Mouse (Mus musculus): ENCODE results near the gene Vat1.
"Not testable (repeated sequence)": the region's sequence is repeated elsewhere in the genome, so short reads cannot be mapped to it uniquely, and the experiment has no call there.

Gene Vat1

DNA sequence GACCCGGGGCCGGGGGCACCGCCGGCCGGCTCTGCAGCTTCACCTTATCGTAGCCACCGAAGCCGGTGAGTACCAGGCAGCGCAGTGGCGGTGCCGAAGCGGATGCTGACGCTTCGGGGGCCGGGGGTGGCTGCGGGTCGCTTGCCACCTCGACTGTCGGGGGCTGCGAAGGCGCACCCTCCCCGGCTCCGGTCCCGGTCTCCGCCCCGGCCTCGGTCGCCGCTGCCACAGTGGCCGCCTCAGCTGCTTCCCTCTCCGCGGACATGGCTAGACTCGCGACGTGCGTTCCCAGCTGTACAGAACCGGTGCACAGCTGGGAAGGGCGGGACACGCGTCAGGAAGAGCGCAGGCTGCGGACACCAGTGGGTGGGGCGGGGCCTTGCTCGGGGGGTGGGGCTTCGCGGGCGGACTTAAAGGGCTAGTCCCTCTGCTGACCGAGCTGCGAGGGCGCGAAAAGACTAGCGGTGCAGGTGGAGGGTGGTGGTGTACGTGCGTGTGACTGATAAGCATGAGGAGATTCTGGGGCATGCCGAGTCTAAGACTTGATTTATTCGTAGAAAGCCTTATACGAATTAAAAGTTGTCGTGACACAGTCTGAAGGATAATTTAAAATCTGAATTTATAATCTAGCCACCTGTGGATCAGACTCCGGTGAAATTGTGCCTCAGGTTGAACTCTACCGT, at the start of gene Vat1:
Gene Vat1 (minus strand): TSS at position 362 of the 683 bp plus-strand sequence.
- DNase-seq = peak; percentile 69

DNA sequence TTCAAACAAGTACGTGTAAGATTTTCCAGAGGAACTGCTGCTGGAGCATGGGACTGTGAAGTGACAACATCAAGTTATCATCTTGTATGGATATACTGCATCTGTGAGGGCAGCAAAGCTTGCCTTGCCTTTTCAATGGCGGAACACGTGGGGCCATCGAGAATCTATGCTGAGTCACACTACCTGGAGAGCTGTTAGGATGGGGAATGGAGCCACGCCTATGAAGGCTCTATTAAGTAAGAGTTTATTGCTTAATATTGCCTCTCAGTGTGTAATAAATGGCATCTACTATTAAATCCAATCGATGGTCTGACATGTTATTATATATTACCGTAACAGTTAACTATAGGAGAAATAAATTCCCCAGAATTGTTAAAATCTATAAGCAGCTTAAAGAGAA, 41.1 kb upstream of the Vat1 start:
- DNase-seq = no peak

DNA sequence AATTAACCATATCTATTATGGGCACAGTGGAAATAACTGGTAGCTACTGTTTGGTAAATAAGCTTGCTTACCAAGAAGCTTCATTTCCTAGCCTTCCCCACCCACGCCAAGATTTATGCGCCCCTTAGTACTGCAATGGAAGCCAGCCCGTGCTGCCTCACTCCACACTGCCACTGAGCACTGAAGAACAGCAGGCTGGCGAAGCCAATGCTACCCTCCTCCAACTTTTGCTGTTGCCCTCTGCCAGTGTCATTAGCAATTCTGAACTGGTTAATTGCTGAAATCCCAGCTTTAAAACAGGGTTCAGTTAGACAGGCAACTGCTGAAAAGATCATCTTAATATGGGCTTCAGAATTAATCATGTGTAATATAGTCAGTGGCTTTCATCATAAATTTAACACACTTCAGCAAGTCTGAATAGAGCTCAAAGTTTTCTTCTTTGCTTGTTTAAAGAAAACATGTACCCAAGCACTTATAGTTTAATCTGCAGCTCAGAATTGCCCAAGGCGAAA, 40.3 kb upstream of the Vat1 start:
- DNase-seq = no peak

DNA sequence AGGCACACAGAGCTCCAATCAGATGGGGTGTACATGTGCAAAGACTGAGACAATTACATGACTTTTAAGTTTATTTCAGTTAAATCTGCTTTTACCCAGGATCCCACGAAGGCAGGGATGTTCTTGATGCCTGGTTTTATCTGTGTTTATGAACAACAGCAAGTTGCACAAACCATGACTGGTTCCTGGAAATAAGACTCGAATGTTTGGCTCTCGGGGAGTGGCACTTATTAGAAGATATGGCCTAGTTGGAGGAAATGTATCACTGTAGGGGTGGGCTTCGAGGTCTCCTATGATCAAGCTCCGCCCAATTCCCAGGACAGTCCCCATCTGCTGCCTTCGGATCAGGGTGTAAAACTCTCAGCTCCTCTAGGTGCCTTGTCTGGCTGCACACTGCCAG, 20.1 kb upstream of the Vat1 start:
- no peak for DNase-seq

DNA sequence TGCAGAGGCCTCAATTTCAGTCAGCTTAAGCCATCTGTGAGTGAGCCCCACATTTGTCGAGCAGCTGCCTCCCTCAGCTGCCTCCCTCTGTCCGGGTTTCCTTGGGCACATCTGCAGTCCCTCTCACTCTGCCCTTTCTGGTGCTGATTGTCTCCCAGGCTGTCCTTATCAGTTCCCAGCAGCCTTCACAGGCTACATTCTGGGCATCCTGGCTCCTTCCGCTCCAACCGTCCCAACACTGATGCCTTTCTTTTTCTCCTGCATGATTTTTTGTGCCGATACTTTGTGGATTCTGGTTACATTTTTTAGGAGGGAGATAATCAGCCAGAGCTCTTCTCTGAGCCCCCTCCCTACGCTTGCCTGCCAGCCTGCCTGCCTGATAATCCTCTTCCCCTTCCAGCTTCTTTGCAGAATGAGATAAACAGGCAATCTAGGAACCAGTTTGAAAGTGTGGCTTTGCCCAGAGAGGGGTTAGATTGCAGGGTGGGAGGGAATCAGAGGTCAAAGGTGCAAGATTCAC, 19.5 kb upstream of the Vat1 start:
- no peak for DNase-seq

DNA sequence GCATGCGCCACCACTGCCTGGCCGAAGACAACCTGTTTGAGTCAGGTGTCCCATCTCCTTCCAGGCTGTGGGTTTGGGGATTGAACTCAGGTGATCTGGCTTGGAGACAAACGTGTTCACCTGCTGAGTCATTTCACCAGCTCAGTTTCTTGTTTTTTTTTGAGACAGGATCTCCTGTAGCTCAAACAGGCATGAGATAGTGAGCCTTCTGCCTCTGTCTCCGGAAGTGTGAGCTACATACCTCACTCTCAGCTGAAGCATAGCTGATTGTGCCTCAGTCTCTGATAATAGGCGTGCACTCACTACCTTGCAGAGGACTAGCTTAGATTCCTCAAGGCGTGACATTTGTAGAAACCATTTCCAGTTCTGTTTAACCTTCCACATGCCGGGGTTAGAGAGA, 18.8 kb upstream of the Vat1 start:
- DNase-seq = no peak

DNA sequence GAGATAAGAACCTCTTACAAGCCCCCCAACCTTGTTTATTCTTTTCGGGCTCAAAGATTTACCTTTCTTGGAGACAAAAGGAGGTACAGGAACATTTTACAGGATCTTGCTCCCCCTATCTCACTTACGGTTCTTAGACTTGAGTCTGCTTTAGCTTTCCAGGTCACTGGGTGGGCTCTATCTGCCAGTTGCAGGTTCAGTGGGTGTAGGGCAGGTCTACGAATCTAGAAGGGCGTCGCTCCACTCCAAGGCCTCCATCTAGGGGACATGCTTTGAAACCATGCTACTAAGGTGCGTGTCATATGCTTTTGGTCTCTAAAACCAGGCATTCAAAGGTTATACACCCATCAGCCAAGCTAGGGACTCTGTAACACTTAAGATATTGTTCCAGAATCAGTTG, 18.2 kb upstream of the Vat1 start:
- no peak for DNase-seq

DNA sequence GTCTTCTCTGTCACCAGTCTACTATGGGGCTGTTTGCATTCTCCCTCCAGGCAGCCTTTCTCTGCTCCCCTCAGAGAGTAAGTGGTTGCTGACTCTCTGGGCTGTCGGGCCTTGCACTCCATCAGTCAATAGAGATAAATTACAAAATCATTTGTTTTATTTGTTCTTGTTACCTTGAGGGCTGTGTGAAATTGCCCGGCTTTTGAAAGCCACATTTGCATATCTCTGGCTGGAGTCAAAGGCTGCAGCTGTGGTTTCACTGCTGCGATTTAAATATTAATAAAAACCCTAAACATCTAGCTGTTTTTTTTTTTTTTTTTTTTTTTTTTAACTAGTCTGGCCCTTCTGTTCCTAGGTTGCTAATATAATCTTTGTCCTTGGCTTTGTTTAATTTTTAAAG, 17.8 kb upstream of the Vat1 start:
- no peak for DNase-seq

DNA sequence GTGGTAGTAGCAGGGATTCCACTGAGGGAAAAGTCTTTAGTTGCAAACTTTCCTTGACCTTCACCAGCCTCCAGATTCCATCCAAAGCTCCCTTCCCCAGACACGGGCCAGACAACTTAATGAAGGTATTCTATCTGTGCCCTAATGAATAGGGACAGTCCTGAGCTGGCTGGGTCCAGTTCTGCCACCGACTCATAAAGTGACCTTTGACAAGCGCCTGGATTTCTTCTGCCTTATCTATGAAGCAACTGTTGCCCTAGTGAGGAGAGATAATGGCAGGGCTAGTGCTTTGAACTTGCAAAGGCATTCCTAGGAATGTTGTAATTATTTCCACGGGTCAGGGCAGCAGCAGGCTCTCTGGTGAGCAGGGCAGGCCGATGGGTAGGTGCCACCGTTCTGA, 14.9 kb upstream of the Vat1 start:
- DNase-seq = no peak

DNA sequence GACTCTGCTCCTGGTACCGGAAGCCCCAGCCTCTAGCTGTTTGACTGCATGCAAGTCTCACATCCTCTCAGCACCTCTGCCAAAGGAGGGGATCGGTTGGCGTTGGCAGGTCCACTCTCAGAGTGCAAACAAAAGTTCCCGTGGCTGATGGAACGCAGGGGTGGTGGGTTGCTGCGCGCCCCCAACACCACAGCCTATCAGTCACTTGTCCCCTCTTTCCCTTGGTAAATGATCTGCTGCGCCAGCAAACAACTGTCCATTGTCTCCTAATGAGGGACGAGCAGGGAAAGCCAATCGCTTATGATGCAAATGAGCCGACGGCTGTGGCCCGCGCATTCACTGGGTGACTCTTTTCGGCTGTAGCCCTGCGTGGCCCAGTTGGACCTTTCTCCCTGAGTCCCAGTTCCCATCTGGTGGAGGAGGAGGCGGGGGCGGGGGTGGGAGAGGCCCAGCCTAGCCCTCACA, 13.2 kb upstream of the Vat1 start:
- DNase-seq = no peak

DNA sequence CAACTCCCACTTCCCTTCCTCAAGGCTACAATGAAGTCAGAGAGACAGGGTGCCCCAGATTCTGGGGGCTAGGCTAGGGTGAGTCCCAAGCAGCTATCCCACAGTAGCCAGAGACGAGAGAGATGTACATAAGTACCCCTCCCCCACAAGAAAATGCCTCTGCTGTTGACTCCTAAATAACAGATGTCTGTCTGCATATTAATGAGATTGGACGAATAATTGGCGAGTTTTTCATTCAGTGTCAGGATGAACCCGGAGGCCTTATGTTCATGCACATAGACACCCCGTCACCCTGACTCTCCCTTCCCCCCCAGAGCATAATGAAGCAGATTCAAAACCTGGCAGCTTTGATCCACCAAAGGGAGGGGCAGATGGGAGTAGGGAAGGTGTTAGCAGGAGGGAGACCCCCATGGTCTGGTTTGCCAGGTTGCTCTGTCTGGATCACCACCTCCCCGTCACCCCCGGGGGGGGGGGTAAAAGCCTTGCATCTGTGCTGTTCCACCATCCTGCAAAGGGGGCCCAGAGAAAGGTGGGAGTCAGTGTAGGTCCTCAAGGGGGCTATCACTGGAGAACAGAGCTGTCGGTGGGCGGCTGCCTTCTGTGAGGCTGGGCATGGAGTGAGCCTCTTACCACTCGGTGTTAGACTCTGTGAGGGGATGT, 11.7 kb upstream of the Vat1 start:
- no peak for DNase-seq

DNA sequence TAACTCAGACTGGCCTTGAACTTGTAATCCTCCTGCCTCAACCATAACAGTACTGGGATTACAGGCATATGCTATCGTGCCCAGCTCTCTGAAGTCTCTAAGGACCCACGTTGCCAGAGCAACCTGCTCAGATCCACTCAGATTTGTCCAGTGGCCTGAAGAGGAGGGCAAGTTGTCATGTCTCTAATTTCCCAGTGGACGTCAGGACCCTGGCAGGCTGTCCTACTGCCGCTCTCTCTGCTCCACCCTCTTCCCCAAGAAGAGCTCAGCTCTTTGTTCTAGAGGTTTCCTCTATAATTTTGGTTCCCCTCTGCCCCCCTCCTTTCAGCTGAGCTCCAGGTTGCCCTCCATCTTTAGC, 11.1 kb upstream of the Vat1 start:
- no peak for DNase-seq

DNA sequence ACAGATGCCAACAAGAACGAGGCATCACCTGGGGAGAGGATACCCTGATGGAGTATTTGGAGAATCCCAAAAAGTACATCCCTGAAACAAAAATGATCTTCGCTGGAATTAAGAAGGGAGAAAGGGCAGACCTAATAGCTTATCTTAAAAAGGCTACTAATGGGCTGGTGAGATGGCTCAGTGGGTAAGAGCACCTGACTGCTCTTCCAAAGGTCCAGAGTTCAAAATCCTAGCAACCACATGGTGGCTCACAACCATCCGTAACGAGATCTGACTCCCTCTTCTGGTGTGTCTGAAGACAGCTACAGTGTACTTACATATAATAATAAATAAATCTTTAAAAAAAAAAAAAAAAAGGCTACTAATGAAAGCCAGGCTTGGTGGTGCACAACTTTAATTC, 10.3 kb upstream of the Vat1 start:
- DNase-seq = not testable (repeated sequence)

DNA sequence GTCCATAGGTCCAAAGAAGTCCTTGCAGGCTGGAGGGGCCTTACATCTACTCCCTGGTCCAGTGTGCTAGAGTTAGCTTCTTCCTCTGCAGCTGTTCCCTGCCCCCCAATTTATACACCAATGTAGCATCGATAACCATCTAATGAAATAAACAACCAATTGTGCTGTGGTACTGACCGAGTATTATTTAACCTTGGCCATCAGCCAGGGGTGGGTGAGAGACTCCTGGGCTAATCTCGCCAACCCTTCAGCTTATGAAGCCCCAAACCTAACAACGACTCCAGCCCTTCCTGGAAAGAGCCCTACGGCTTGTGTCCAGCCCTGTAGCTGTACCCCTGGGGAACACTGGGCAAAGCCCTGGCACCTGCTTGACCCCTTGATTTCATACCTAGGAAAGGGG, 8.3 kb upstream of the Vat1 start:
- DNase-seq = no peak

DNA sequence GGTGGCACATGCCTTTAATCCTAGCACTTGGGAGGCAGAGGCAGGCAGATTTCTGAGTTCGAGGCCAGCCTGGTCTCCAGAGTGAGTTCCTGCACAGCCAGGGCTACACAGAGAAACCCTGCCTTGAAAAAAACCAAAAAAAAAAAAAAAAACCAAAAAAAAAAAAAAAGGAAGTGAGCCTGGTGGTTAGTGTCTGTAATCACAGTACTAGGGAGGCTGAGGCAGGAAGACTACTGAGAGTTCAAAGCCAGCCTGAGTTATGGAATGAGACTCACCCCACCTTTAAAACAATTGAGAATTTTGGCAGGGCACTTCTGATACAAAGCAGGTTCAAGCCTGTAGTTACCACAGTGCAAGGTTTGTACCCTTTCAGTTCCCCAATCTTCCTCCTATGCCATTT, 7.7 kb upstream of the Vat1 start:
- not testable (repeated sequence) for DNase-seq

DNA sequence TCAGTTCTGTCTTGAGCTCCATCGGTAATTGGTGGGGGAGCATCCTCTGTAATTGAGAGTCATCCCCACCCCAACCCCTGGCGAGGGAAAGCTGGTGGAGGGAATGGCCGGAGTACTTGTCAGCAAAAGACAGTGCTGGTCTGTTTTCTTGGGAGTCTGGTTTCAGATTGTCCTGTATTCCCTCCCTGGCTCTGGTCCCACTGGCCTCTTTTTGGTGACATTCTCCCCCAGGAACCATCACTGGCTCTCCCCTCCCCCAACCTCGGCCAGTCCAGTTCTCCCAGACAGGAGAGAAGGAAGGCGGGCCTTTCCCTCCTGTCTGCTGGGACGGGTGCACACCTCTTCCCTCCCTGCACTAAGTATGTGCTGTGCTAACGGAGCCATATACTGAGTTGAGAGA, 6.3 kb upstream of the Vat1 start:
- DNase-seq = peak; percentile 59

DNA sequence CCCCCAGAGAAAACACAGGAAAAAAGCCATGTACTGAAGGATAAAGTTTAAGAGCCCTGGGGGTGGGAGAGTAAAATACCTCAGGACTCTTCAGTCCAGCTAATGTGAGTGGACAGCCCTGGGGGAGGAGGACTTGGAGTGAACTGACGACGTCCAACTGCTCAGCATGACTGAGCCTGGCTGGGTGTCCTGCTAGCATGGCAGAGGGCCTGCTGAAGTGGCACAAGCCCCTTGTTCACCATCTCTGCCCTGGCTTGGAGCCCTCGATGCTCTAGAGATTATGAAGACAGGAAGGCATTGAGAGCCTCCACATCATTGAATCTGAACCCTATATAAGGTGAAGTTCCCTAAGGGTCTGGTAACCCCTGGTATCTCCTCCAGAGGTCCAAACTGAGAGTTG, 5.9 kb upstream of the Vat1 start:
- no peak for DNase-seq

DNA sequence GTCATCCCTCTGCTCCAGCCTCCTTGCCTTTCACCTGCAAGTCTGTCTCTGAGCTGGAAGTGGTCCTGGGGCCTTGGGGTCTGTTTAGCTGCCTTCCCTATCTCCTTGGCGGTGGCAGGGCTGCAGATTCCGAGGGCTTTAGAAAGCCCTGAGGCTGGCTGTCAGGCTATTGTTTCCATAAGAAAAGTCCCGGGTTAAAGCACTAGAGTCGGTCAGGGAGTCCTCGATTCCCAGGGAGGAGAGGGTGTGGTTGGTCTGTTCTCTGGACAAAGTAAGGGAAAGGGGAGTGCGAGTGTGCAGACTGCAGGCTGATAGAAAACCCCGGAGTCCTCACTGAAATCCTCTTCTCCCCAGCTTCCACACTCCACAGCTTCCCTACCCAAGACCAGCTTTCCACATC, 4.2 kb upstream of the Vat1 start:
- no peak for DNase-seq

DNA sequence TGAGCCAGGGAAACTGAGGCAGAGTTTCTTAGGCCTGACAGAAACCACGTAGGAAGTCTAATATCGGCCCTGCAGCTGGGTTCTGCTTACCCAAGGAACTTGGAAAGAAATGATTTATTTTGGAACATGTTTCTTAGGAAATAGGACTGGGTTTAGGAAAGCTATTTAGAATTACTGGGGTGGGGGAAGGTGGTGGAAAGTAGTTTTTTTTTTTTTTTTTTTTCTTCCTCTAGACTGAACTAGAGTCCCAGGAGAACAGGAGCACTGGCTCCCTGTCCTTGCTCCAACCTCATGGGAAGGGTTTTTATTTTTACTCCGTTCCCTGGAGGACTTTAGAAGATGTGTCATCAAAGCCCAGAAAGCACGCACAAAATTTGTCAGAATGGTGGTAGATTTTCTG, 3.1 kb upstream of the Vat1 start:
- DNase-seq = no peak

DNA sequence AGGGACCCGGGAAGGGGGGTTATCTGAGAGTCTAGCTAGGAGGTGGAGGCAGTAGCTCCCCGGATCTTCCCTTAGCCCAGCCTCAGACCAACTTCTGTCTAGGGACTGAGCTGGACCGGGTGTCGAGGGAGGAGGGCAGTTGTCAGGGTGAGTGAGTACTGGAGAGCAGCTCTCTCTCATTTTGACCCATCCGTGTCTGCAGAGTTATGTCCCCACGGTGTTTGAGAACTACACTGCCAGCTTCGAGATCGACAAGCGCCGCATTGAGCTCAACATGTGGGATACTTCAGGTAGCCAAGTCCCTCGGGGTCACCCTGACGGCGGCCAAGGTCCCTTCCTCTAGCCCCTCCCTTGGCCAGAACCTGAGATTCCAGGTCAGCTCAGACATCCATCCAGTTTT, 2.7 kb upstream of the Vat1 start:
- no peak for DNase-seq

DNA sequence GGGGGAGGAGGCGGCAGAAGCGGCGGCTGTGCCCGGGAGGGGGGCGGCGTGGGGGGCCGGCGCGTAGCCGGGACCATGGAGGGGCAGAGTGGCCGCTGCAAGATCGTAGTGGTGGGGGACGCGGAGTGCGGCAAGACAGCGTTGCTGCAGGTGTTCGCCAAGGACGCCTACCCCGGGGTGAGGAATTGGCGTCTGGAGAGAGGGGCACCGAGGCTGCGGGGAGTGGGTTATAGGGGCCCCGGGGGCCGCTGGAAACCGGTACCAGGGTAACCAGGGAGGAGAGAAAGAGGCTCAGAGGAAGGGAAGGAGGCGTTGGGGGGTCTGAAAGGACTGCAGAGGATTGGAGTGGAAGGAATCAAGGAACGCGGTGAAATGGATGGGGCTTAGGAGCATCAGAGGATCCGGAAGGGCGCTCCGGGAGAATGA, 2.2 kb upstream of the Vat1 start:
- DNase-seq = no peak

DNA sequence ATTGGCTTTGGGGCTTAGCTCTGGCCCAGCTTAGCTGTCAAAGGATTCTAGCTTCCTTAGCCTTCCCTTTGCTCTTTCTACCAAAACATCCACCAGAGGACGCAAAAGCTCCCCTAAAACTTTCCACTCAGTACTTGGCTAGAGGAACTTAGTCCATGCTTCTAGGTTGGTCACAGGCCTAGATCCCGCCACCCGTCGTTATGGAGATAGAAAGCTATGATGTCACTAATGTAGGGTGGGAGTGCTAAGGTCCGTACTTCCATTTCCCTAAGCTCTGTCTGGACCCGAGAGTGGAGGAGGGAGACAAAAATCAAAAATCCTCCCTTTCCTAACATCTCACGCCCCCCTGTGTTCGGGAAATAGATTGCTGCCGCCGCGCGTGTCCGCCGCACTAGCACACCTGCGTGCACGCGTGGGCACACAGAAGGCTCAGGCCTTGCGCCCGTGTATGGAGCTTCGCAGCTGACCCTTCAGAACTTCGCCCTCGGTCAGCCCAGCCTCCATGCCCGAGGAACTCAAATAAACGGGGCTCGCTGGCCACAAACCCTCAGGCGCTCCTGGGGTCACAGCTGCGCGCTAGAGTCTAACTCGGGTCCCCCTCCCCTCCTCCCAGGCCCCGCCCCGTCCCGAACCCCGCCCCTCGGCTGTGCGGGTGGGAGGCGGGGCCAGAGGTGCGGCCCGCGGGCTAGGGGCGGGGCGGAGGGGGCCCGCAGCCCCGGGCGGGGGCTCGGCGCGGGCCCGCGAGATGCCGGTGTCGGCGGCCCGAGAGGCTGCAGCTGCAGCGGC, 1.6 kb upstream of the Vat1 start:
- peak; percentile 67 for DNase-seq

DNA sequence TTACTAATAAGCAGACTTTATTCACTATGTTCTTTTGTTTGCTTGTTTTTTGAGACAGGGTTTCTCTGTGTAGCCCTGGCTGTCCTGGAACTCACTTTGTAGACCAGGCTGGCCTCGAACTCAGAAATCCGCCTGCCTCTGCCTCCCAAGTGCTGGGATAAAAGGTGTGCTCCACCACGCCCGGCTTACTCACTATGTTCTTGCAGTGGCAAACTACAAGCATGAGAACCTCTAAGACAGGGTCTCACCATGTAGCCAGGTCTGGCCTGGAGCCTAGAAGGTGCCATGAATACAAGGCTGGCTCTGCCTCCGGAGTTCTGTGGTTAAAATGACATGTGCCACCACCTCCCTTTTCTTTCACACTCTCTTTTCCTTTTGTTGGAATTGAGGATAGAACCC, 521 bp upstream of the Vat1 start:
- DNase-seq = not testable (repeated sequence)
